ENCODE assay signal across 16 mouse cellular contexts in genomic region chr11:110372266-110372954, GRCm38 (mm10).
"Had no signal": no experiment of that assay in that cellular context is flagged by ENCODE, and none has a peak within 500 bp of the region (broad histone marks: within the 10 kb centered on the region; RNA-seq: fewer than 3 reads in every experiment).

No protein-coding gene starts in this region.

- H3K36me3 ChIP-seq: limb, embryonic 10.5 days; midbrain, embryonic 13.5 days; neural tube, embryonic 12.5 days had no signal

- H3K9me3 ChIP-seq: limb, embryonic 10.5 days; midbrain, embryonic 13.5 days; neural tube, embryonic 12.5 days had no signal

- H3K4me3 ChIP-seq: left cerebral cortex, adult 2 months; limb, embryonic 10.5 days; midbrain, embryonic 13.5 days; neural tube, embryonic 12.5 days had no signal

- H3K4me2 ChIP-seq: midbrain, embryonic 13.5 days; neural tube, embryonic 12.5 days had no signal

- H3K9ac ChIP-seq: liver, embryonic 14.5 days; midbrain, embryonic 13.5 days; neural tube, embryonic 12.5 days had no signal

- DNase-seq: kidney, adult 8-10 months; kidney, postnatal 25 days; lung, adult 2 months; lung, postnatal 14 days; retina, postnatal 1 day; right cerebral cortex, postnatal 4 days; thymus, postnatal 36 days had no signal

- H3K27me3 ChIP-seq: midbrain, embryonic 13.5 days; neural tube, embryonic 12.5 days had no signal

- H3K27ac ChIP-seq: left cerebral cortex, adult 2 months; limb, embryonic 10.5 days; liver, embryonic 14.5 days; macrophage; midbrain, embryonic 13.5 days; neural tube, embryonic 12.5 days; stomach, postnatal 0 days had no signal

- H3K4me1 ChIP-seq: midbrain, embryonic 13.5 days; neural tube, embryonic 12.5 days had no signal

- ATAC-seq: inflammation-experienced regulatory T-cells, adult 6 months; intestine, postnatal 0 days; midbrain, embryonic 13.5 days had no signal
